Mouse (Mus musculus) embryonic facial prominence, embryonic 13.5 days (tissue): ENCODE measurements at regions not wholly inside any gene's neighbourhood (a gene's known extent, or its start where the extent isn't known, plus 50 kb on each side); places are given as distances from the start of the nearest gene placed in this dataset.

Experiments
- ATAC-seq: fragments of 200-750 bp; cut with Nextera tagmentation; 2 replicates; pipeline ENCODE4 v1.8.0; 2017; ENCODE audit warnings: low read depth; ENCODE audit not compliant: insufficient number of reproducible peaks, insufficient read depth, low FRiP score, low TSS enrichment
- H3K27ac ChIP-seq: fragments of 300-500 bp; sonication (generic); 2 replicates; pipeline ENCODE4 v1.5.1; 2015; ENCODE audit warnings: moderate library complexity, mild to moderate bottlenecking, inconsistent platforms
- H3K27me3 ChIP-seq: fragments of 300-500 bp; sonication (generic); 2 replicates; pipeline ENCODE4 v1.6.1; 2015; ENCODE audit warnings: mild to moderate bottlenecking, inconsistent platforms
- H3K36me3 ChIP-seq: fragments of 300-500 bp; sonication (generic); 2 replicates; pipeline ENCODE4 v1.6.1; 2015; ENCODE audit warnings: mild to moderate bottlenecking, inconsistent platforms
- H3K4me1 ChIP-seq: fragments of 300-500 bp; sonication (generic); 2 replicates; pipeline ENCODE4 v1.6.1; 2015; ENCODE audit warnings: inconsistent platforms
- H3K4me2 ChIP-seq: fragments of 300-500 bp; sonication (generic); 2 replicates; pipeline ENCODE4 v1.6.1; 2015; ENCODE audit warnings: moderate library complexity, mild to moderate bottlenecking, inconsistent platforms
- H3K4me3 ChIP-seq: fragments of 300-500 bp; sonication (generic); 2 replicates; pipeline ENCODE4 v1.5.1; 2015; ENCODE audit warnings: mild to moderate bottlenecking, inconsistent platforms
- H3K9ac ChIP-seq: fragments of 300-500 bp; sonication (generic); 2 replicates; pipeline ENCODE4 v1.6.1; 2015; ENCODE audit warnings: mild to moderate bottlenecking, inconsistent platforms
- H3K9me3 ChIP-seq: fragments of 300-500 bp; sonication (generic); 2 replicates; pipeline ENCODE4 v1.6.1; 2016; ENCODE audit warnings: inconsistent platforms
- WGBS: fragments of 180-500 bp; shearing (Covaris S2); methylation state at CpG from one replicate; pipeline ENCODE4 v1.1.7; 2015; ENCODE audit warnings: mixed read lengths; 5-methylcytosine and 5-hydroxymethylcytosine counted together

- Histone ChIP-seq H3K9me3 (no peaks in the 10 kb centered on the region), H3K4me3 (no peak overlapping the region), H3K27me3 (no peaks in the 10 kb centered on the region), H3K4me2 (no peak overlapping the region), H3K27ac (no peak overlapping the region), H3K9ac (no peak overlapping the region), H3K4me1 (no peaks in the 10 kb centered on the region), H3K36me3 (no peaks in the 10 kb centered on the region)
- ATAC-seq, result no peak
- 60% methylated on average over 3 of the region's 3 CpGs for WGBS
Measured at GRCm38 (mm10) chr11:71390151-71390550, 159.6 kb upstream of the Nlrp1b start.

GRCm38 (mm10) chr11:71390616-71391015 is 160.1 kb upstream of the Nlrp1b start:
- Histone ChIP-seq H3K4me3 (no peak overlapping the region), H3K9me3 (no peaks in the 10 kb centered on the region), H3K4me2 (no peak overlapping the region), H3K9ac (no peak overlapping the region), H3K36me3 (no peaks in the 10 kb centered on the region), H3K27ac (no peak overlapping the region), H3K4me1 (no peaks in the 10 kb centered on the region), H3K27me3 (no peaks in the 10 kb centered on the region)
- 83% methylated on average over 3 of the region's 3 CpGs for WGBS
- no peak for ATAC-seq

GRCm38 (mm10) chr11:71393406-71393805 is 162.9 kb upstream of the Nlrp1b start:
- ATAC-seq, result no peak
- Histone ChIP-seq H3K36me3 (no peaks in the 10 kb centered on the region), H3K4me3 (no peak overlapping the region), H3K4me1 (no peaks in the 10 kb centered on the region), H3K27me3 (no peaks in the 10 kb centered on the region), H3K9ac (no peak overlapping the region), H3K9me3 (no peaks in the 10 kb centered on the region), H3K4me2 (no peak overlapping the region), H3K27ac (no peak overlapping the region)
- 82% methylated on average over 5 of the region's 5 CpGs for WGBS

GRCm38 (mm10) chr11:71395023-71395422 is 164.5 kb upstream of the Nlrp1b start:
- no peak for ATAC-seq
- Histone ChIP-seq H3K4me1 (no peaks in the 10 kb centered on the region), H3K9ac (no peak overlapping the region), H3K4me3 (no peak overlapping the region), H3K4me2 (no peak overlapping the region), H3K36me3 (no peaks in the 10 kb centered on the region), H3K27ac (no peak overlapping the region), H3K27me3 (no peaks in the 10 kb centered on the region), H3K9me3 (no peaks in the 10 kb centered on the region)
- WGBS, result 59% methylated on average over 4 of the region's 4 CpGs

GRCm38 (mm10) chr11:71395631-71396030 is 165.1 kb upstream of the Nlrp1b start:
- ATAC-seq, result no peak
- Histone ChIP-seq H3K9ac (no peak overlapping the region), H3K4me2 (no peak overlapping the region), H3K4me1 (no peaks in the 10 kb centered on the region), H3K36me3 (no peaks in the 10 kb centered on the region), H3K9me3 (no peaks in the 10 kb centered on the region), H3K27me3 (no peaks in the 10 kb centered on the region), H3K4me3 (no peak overlapping the region), H3K27ac (no peak overlapping the region)
- WGBS, result 64% methylated on average over 1 of the region's 1 CpGs

GRCm38 (mm10) chr11:71400351-71400750 is 169.8 kb upstream of the Nlrp1b start:
- no peaks in the 10 kb centered on the region for H3K27me3 ChIP-seq
- H3K4me2 ChIP-seq, result no peak overlapping the region
- WGBS, result 83% methylated on average over 2 of the region's 2 CpGs
- no peak overlapping the region for H3K9ac ChIP-seq
- H3K4me1 ChIP-seq, result no peaks in the 10 kb centered on the region
- no peak overlapping the region for H3K4me3 ChIP-seq
- H3K36me3 ChIP-seq, result no peaks in the 10 kb centered on the region
- H3K9me3 ChIP-seq, result no peaks in the 10 kb centered on the region
- ATAC-seq, result no peak
- no peak overlapping the region for H3K27ac ChIP-seq

GRCm38 (mm10) chr11:71401411-71402276 is 171.1 kb upstream of the Nlrp1b start:
- Histone ChIP-seq H3K4me1 (no peaks in the 10 kb centered on the region), H3K4me3 (no peak overlapping the region), H3K4me2 (no peak overlapping the region), H3K9me3 (no peaks in the 10 kb centered on the region), H3K27ac (no peak overlapping the region), H3K9ac (no peak overlapping the region), H3K36me3 (no peaks in the 10 kb centered on the region), H3K27me3 (no peaks in the 10 kb centered on the region)
- WGBS, result 90% methylated on average over 2 of the region's 2 CpGs
- ATAC-seq, result no peak

- Histone ChIP-seq H3K4me1 (no peaks in the 10 kb centered on the region), H3K9ac (no peak overlapping the region), H3K4me3 (no peak overlapping the region), H3K27me3 (no peaks in the 10 kb centered on the region), H3K36me3 (no peaks in the 10 kb centered on the region), H3K27ac (no peak overlapping the region), H3K9me3 (no peaks in the 10 kb centered on the region), H3K4me2 (no peak overlapping the region)
- no peak for ATAC-seq
- WGBS, result 92% methylated on average over 3 of the region's 3 CpGs
Measured at GRCm38 (mm10) chr11:71404361-71404760, 173.8 kb upstream of the Nlrp1b start.

- no peak for ATAC-seq
Measured at GRCm38 (mm10) chr11:71407043-71407442, 176.5 kb upstream of the Nlrp1b start.

GRCm38 (mm10) chr11:71409211-71409765 is 178.8 kb upstream of the Nlrp1b start:
- Histone ChIP-seq H3K9me3 (no peaks in the 10 kb centered on the region), H3K36me3 (no peaks in the 10 kb centered on the region), H3K9ac (no peak overlapping the region), H3K4me2 (no peak overlapping the region), H3K27ac (no peak overlapping the region), H3K4me1 (no peaks in the 10 kb centered on the region), H3K4me3 (no peak overlapping the region), H3K27me3 (no peaks in the 10 kb centered on the region)
- WGBS, result 85% methylated on average over 6 of the region's 6 CpGs
- ATAC-seq, result no peak

More at GRCm38 (mm10) chr11:71407043-71407442, 176.5 kb upstream of the Nlrp1b start:
- 72% methylated on average over 6 of the region's 6 CpGs for WGBS
- Histone ChIP-seq H3K36me3 (no peaks in the 10 kb centered on the region), H3K9ac (no peak overlapping the region), H3K27ac (no peak overlapping the region), H3K9me3 (no peaks in the 10 kb centered on the region), H3K4me2 (no peak overlapping the region), H3K27me3 (no peaks in the 10 kb centered on the region), H3K4me3 (no peak overlapping the region), H3K4me1 (no peaks in the 10 kb centered on the region)

GRCm38 (mm10) chr11:71410582-71410981 is 180.0 kb upstream of the Nlrp1b start:
- H3K36me3 ChIP-seq, result no peaks in the 10 kb centered on the region
- no peak overlapping the region for H3K4me2 ChIP-seq
- H3K9me3 ChIP-seq, result no peaks in the 10 kb centered on the region
- no peak overlapping the region for H3K27ac ChIP-seq
- H3K27me3 ChIP-seq, result no peaks in the 10 kb centered on the region
- no peaks in the 10 kb centered on the region for H3K4me1 ChIP-seq
- 89% methylated on average over 3 of the region's 3 CpGs for WGBS
- no peak overlapping the region for H3K9ac ChIP-seq
- no peak overlapping the region for H3K4me3 ChIP-seq
- no peak for ATAC-seq

- H3K9me3 ChIP-seq, result no peaks in the 10 kb centered on the region
- H3K4me2 ChIP-seq, result no peak overlapping the region
- H3K27me3 ChIP-seq, result no peaks in the 10 kb centered on the region
- H3K4me3 ChIP-seq, result no peak overlapping the region
- H3K9ac ChIP-seq, result no peak overlapping the region
- H3K36me3 ChIP-seq, result no peaks in the 10 kb centered on the region
- H3K27ac ChIP-seq, result no peak overlapping the region
- 69% methylated on average over 1 of the region's 1 CpGs for WGBS
- H3K4me1 ChIP-seq, result no peaks in the 10 kb centered on the region
- ATAC-seq, result no peak
Measured at GRCm38 (mm10) chr11:71411958-71412357, 181.4 kb upstream of the Nlrp1b start.
